Mouse (Mus musculus) liver, embryonic 13.5 days (tissue): ENCODE results near the gene Hsd11b1. TPM values are rescaled to one million over a fixed set of nuclear protein-coding genes. Genes with fewer than 3 reads are reported as not detected.

ENCODE experiments used
- ATAC-seq: fragments of 200-750 bp; cut with Nextera tagmentation; 2 replicates; pipeline ENCODE4 v1.8.0; 2017; ENCODE audit warnings: low read depth, mild to moderate bottlenecking, moderate number of reproducible peaks, moderate library complexity
- DNase-seq: peaks from one replicate; pipeline ENCODE4 v3.0.0; 2022
- H3K27ac ChIP-seq: fragments of 300-500 bp; sonication (generic); 2 replicates; pipeline ENCODE4 v1.5.1; 2015; ENCODE audit warnings: moderate library complexity, mild to moderate bottlenecking, inconsistent platforms
- H3K27me3 ChIP-seq: fragments of 300-500 bp; sonication (generic); 2 replicates; pipeline ENCODE4 v1.6.1; 2015; ENCODE audit warnings: mild to moderate bottlenecking, inconsistent platforms
- H3K36me3 ChIP-seq: fragments of 300-500 bp; sonication (generic); 2 replicates; pipeline ENCODE4 v1.6.1; 2015; ENCODE audit warnings: mild to moderate bottlenecking, inconsistent platforms
- H3K4me1 ChIP-seq: fragments of 300-500 bp; sonication (generic); replicated peaks from 2 replicates; pipeline ENCODE4 v1.6.1; 2015; ENCODE audit warnings: inconsistent platforms
- H3K4me2 ChIP-seq: fragments of 300-500 bp; sonication (generic); 2 replicates; pipeline ENCODE4 v1.6.1; 2015; ENCODE audit warnings: inconsistent platforms, mild to moderate bottlenecking, moderate library complexity
- H3K4me3 ChIP-seq: fragments of 300-500 bp; sonication (generic); replicated peaks from 2 replicates; pipeline ENCODE4 v1.5.1; 2015; ENCODE audit warnings: mild to moderate bottlenecking, inconsistent platforms
- H3K9ac ChIP-seq: fragments of 300-500 bp; sonication (generic); 2 replicates; pipeline ENCODE4 v1.6.1; 2015; ENCODE audit warnings: mild to moderate bottlenecking, inconsistent platforms
- H3K9me3 ChIP-seq: fragments of 300-500 bp; sonication (generic); replicated peaks from 2 replicates; pipeline ENCODE4 v1.6.1; 2016; ENCODE audit warnings: inconsistent platforms
- WGBS: fragments of 180-500 bp; shearing (Covaris S2); methylation state at CpG from one replicate; pipeline ENCODE4 v1.1.7; 2015; ENCODE audit not compliant: insufficient replicate concordance; 5-methylcytosine and 5-hydroxymethylcytosine counted together
- polyA plus RNA-seq: library from polyadenylated mRNA; unstranded; fragments of >200 nt; fragmentation: Nextera tagmentation; extraction: Ambion mirVana; gene quantifications from 2 replicates; pipeline ENCODE4 v1.2.1, GENCODE M21; 2015

Hsd11b1 gene
- polyA plus RNA-seq, 1 experiment from 2014 or later = 2.1 TPM

- peak overlapping the region; percentile 80 for H3K27ac ChIP-seq
- H3K9me3 ChIP-seq = no peaks in the 10 kb centered on the region
- H3K4me1 ChIP-seq = peaks cover 40% of the 10 kb centered on the region
- ATAC-seq (peak; percentile 99), DNase-seq (peak; percentile 99)
- H3K9ac ChIP-seq = peak overlapping the region; percentile 90
- no peaks in the 10 kb centered on the region for H3K27me3 ChIP-seq
- WGBS = under 1% methylated on average over 48 of the region's 48 CpGs
- H3K4me2 ChIP-seq = peak overlapping the region; percentile 91
- peak overlapping the region; percentile 88 for H3K4me3 ChIP-seq
- no peaks in the 10 kb centered on the region for H3K36me3 ChIP-seq
Measured at GRCm38 (mm10) chr1:193172991-193173809, 90.7 kb downstream of the Hsd11b1 start.

Other genes with a start within 250 kb of the Hsd11b1 start
- gene Syt14, start 228.3 kb downstream of the Hsd11b1 start, polyA plus RNA-seq = 5.0 and 5.3 TPM in 2 replicates
- 3.7 and 3.9 TPM in 2 replicates for gene Diexf, start 133.8 kb downstream of the Hsd11b1 start, polyA plus RNA-seq
- gene Irf6, start 111.0 kb downstream of the Hsd11b1 start, polyA plus RNA-seq = 1.8 and 2.5 TPM in 2 replicates
- gene A130010J15Rik, start 96.0 kb downstream of the Hsd11b1 start, polyA plus RNA-seq = 5.5 and 6.2 TPM in 2 replicates
- gene Traf3ip3, start 62.4 kb downstream of the Hsd11b1 start, polyA plus RNA-seq = 7.1 and 7.3 TPM in 2 replicates
- 0.21 and 0.25 TPM in 2 replicates for gene Lamb3, start 56.4 kb downstream of the Hsd11b1 start, polyA plus RNA-seq
- 40.3 and 43.2 TPM in 2 replicates for gene G0s2, start 9.1 kb upstream of the Hsd11b1 start, polyA plus RNA-seq
- 0.35 and 0.59 TPM in 2 replicates for gene Camk1g, start 106.2 kb upstream of the Hsd11b1 start, polyA plus RNA-seq